Mouse (Mus musculus) sigmoid colon, adult 10 weeks (tissue): ENCODE data around the gene Ifnk. TPM values are rescaled to one million over a fixed set of nuclear protein-coding genes. Genes with fewer than 3 reads are reported as not detected.

Experiments used
- polyA plus RNA-seq: library from polyadenylated mRNA; stranded (reverse); fragments of 350-450 nt; fragmentation: Illumina TruSeq; extraction: RNeasy Lipid Tissue Mini Kit (QIAGEN cat#74804); gene quantifications from one replicate; pipeline ENCODE4 v1.2.3, GENCODE M21; 2014; ENCODE audit warnings: low read depth, low replicate concordance

Ifnk gene
- polyA plus RNA-seq = not detected

GRCm38 (mm10) chr4:35151756-35152155, at the start of gene Ifnk:
Gene Ifnk, plus strand, starts transcription at chr4:35152056.

GRCm38 (mm10) chr4:35156751-35157611, 5.1 kb downstream of the Ifnk start, which contains the start of gene Mob3b:
Gene Mob3b, minus strand, starts transcription at chr4:35157484.

Other genes starting within 250 kb of the Ifnk start
- gene Mob3b, start 5.4 kb downstream of the Ifnk start, polyA plus RNA-seq = 30.7 TPM
- gene C9orf72, start 74.1 kb downstream of the Ifnk start, polyA plus RNA-seq = 26.1 TPM